Mouse (Mus musculus) heart, adult 18-20 months (tissue): ENCODE measurements around the gene Itpkc. TPM values are rescaled to one million over a fixed set of nuclear protein-coding genes. Genes with fewer than 3 reads are reported as not detected.
"Not testable (repeated sequence)": the region's sequence is repeated elsewhere in the genome, so short reads cannot be mapped to it uniquely, and the experiment has no call there.

Source experiments
- DNase-seq, 2 experiments: peaks; one replicate each; pipeline ENCODE4 v3.0.0; 2021 to 2022; ENCODE audit warnings: mixed read lengths in 1 of 2
- long read RNA-seq, 2 experiments: library from polyadenylated mRNA; stranded (forward); transcript quantifications; one replicate each; pipeline ENCODE4 v2.0.0; 2021
- total RNA-seq, 2 experiments: library from RNA; stranded (reverse); gene quantifications; 2 replicates each; pipeline ENCODE4 v1.2.3; 2021

Itpkc gene
- 1 to 10 TPM; 4.6 TPM for total RNA-seq
- long read RNA-seq, experiment 1, partial matches to known transcripts: 1 of 3 reads
- long read RNA-seq, experiment 1, other reads (novel, unspliced or antisense): 0 of 3 reads
- long read RNA-seq, experiment 2, partial matches to known transcripts: 1 of 3 reads
- long read RNA-seq, experiment 2, other reads (novel, unspliced or antisense): 1 of 3 reads

DNA sequence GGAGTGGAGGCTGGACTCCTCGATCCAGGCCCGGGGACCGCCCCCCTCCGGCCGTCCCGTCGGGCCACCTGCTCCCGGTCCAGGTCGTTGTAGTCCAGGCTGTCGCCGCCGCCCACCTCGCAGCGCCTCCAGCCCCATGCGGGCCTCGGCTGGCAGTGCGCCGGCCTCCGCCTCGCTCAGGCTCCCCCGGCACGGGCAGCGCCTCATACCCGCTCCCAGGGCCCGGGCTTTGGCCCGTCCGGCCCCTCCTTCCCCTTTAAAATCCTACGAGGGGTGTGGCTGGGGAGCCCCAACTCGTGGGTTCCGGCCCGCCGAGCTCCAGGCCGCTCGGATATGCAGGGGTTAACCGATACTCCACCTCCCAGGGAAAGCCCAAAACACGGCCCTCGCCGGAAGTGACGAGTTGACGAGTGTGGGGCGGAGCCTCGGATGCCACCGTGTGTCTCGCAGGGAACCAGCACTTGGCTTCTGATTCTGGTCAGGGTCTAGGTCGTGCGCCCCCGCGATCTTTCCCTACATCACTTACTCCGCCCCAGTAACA, at the start of gene Itpkc:
Gene Itpkc, minus strand, starts transcription at position 381 of the 541 bp plus-strand sequence.
- DNase-seq: peak; percentile 95 to 96

DNA sequence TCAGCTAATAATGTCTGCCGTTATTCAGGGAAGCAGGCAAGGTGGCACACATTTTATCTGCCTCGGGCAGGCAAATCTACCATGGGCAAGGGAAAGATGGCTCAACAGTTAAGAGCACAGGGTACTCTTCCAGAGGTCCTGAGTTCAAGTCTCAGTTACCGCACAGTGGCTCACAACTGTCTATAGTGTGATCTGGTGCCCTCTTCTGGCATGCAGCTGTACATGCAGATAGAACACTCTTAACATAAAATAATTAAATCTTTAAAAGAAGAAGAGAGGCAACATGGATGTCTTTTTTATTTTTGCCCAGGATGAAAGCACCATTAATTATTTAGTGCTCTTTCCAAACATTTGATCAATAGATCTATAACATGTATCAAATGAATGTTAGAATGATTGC, 48.7 kb upstream of the Itpkc start:
- no peak for DNase-seq

DNA sequence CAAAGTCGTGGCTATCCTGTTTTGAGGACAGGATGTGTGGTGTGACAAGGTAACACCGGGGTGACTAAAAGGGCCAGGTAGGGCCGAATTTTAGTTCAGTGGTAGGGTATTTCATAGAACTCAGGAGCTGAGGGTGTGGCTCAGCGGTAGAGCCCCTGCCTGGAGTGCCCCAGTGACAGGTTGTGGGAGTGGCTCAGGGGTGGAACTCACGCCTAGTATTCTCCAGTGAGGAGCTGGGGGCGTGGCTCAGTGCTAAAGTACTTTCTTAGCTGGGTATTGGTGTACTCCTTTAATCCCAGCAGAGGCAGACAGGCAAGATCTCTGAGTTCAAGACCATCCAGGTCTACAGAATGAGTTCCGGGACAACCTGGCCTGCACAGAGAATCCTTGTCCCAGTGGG, 47.6 kb upstream of the Itpkc start:
- DNase-seq: no peak

DNA sequence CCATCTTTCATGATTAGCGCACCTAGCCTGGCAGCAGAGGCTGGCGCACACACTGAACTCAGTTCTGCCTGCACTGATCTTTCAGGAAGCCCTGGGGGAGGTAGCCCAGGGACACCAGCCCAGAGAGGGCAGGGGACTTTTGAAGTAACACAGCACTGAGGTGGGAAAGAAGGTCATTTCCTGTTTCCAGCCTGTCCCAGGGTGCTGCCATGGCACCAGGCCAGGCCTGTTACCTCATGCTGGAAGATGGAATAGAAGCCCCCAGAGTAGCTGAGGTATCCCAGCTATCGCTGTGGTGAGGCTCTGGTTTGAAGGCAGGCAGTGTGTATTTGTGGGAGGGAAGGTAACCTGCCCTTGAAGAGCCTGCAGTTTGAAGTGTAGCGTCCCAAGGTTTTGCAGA, 46.5 kb upstream of the Itpkc start:
- no peak for DNase-seq

DNA sequence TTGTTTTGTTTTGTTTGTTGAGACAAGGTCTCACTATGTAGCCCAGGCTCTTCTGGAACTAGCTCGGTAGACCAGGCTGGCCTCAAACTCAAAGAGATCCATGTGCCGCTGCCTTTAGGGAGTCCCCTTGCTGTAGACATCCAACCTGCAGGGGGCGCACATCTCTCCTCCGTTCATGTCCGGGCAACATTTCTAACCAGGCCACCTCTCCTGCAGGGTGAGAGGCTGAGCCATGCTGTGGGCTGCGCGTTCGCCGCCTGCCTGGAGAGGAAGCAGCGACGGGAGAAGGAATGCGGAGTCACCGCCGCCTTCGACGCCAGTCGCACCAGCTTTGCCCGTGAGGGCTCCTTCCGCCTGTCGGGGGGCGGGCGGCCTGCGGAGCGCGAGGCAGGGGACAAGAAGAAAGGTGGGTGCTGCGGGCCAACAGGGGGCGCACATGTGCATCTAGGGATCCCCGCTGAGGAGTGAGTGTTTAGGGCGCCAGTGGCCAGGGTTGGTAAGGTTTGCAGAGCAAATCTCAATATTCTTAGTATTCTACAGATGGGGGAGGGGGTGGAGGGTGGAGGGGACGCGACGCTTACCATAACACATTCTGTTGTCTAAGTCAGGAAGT, 45.4 kb upstream of the Itpkc start:
- DNase-seq: peak in 1 of 2 experiments; percentile 38

DNA sequence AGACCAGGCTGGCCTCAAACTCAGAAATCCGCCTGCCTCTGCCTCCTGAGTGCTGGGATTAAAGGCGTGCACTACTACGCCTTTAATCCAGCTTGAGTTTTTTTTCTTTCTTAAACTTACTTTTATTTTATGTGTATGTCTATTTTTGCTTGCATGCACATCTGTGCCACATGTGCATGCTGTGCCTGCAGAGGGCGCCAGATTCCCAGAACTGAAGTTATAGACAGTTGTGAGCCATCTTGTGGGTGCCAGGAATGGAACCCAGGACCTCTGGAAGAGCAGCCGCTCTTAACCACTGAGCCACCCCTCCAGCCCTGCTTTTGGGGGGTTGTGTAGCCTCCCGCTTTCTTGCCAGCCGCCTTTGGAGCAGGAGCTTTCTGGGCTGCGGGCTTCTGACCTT, 43.0 kb upstream of the Itpkc start:
- no peak for DNase-seq

DNA sequence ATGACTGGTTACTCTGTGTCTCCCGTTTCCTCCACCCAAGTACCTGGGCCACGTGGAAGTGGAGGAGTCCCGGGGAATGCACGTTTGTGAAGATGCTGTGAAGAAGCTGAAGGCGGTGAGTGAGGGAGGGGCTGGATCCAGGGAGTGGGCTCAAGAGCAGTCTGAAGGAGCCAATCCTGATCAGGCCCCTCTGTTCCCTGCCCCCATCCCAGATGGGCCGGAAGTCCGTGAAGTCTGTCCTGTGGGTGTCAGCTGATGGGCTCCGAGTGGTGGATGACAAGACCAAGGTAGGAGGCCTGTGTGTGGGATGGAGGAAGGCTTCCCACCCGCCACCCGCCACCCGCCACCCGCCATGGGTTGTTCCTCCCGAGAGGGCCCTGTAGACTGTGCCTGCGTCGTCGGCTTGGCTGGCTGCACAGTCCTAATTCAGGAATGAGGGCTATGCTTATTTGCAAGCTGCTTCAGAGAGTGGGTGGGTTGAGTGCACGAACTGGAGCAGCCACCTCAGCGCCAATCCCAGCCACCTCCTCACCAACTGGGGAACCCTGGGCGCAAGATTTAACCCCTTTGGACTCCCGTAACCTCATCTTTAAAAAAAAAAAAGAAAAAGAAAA, 38.2 kb upstream of the Itpkc start:
- no peak for DNase-seq

DNA sequence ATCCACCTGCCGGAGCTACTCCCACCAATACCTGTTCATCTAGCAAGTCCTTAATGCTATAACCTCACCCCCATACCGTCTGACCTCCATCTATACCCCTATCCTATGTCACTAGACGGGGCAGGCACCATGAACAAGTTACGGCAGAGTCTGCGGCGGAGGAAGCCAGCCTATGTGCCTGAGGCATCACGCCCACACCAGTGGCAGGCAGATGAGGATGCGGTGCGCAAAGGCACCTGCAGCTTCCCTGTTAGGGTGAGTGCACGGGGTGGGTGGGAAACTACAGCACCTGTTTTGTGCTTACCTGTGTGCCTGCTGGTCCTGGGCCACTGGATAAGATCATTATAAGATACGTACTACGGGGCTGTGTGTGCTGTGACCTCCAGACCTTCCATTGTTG, 36.3 kb upstream of the Itpkc start:
- DNase-seq: no peak

DNA sequence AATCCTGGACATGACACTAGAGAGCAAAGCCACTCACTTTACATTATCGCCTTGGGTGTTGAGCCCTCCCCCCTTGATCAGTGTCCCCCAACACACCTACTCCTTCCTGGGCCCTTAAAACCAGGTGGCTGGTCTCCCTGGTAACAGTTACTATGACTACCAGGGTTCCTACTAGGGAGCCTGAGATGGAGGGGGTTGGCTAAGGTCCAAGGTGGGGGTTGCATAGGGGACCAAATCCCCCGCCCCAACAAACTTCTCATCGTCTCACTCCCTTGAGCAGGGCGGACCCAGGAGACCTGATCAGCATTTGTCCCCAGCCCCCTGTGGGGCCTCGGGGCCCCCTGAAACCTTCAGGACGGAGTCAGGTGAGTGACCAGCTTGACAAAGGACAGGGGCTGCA, 33.4 kb upstream of the Itpkc start:
- no peak for DNase-seq

DNA sequence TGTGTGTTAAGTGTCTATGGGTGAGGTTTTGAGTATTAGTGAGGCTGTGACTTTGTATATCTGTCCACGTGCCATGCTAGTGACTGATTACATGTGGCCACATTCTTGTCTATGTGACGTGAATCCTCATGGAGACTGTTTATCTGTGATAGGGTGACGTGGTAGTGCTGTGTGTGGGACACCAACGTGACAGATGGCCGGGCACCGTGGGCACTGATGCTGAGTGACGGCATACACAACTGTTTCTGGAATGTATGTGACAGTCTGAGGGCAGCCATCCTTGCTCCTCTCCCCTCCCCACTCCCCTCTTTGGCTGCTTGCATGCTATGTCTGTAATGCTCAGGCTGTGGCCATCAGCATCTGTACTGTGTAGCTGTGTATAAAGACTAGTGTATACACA, 32.4 kb upstream of the Itpkc start:
- no peak for DNase-seq

DNA sequence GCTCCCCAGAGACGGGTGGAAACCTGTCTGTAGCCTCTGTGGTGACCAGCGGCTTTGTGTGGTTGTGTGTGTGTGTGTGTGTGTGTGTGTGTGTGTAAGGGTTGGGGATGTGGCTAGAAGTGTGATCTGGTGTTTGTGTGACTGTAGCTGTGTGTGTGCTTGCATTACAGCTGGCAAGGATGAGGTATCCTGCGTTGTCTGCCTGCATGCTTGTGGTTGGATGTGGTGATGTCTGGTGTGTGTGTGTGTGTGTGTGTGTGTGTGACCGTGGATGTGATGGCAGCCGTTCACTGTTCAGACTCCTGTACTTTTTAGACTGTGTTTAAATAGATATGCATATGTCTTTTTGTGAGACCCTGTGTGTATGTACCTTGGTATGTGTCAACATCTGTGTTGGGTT, 31.3 kb upstream of the Itpkc start:
- no peak for DNase-seq

DNA sequence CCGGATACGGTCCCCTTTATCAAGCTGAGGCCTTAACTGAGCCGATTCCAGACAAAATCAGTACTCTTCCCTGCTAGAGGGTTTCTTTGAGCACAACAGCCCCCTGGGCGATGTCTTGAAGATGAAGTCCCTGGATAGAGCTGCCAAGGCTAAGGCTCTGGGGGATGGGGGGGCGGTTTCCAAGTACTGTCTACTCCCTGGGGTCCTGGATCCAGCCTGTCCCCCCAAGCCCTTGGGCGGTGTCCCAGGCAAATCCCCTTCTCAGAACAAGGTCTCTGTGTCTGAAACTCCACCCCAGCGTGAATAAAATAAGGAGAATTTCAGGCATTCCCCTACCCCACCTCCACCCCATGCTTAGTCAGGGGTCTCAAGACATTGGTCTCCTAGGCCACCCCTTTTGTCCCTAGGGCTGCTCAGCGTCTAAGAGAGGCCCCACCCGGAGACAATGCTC, 30.8 kb upstream of the Itpkc start:
- DNase-seq: peak in 1 of 2 experiments; percentile 49

DNA sequence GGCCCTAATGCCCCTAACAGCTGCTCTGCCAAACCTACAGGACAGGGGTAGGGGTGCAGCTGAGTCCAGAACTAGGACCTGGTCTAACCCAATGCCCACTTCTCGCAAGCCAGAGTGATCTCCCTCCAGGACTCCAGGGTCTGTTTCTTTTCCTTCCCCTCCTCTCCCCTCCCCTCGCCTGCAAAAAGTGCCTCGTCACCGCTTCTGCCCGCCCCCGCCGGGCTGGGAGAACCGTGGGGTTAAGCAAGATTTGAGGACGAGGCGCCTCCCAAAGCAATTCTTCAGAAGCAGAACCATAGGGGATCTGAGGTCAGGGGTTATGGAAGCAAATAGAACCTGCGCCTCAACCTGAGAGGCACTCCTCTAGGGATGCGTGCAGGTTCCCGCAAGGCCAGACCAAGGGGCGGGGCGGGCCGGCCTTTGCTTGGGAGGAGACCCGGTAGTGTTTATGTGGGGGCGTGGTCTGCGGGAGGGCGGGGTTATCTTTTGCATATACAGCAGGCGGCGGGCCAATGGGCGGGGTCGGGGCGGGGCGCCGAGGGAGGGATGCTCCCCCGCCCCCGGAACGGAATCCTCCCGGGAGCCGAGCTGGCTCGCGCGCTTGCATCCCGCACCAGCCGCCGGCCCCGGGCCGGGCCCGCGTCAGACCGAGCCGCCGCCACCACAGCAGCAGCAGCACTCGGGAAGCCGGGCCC, 29.9 kb upstream of the Itpkc start, which contains the start of gene Numbl:
Gene Numbl, plus strand, starts transcription at position 229 of the 695 bp plus-strand sequence.
- DNase-seq: peak; percentile 93 to 96

DNA sequence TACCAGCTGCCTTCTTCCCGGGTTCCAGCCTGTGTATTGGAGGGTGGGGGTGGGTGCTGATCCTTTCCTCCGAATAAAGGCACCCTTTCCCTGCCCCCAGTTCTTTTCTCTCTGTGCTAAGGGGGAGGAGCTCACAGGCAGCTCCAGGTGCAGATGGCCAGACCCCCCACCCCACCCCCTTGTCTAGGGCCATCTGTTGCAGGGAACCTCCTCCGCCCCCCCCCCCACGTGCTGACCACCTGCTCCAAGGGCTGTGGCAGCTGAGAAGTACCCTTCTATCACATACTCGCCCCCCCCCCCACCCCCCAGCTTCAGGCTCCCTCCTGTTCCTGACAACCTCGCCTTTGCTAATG, 29.4 kb upstream of the Itpkc start:
- no peak for DNase-seq

DNA sequence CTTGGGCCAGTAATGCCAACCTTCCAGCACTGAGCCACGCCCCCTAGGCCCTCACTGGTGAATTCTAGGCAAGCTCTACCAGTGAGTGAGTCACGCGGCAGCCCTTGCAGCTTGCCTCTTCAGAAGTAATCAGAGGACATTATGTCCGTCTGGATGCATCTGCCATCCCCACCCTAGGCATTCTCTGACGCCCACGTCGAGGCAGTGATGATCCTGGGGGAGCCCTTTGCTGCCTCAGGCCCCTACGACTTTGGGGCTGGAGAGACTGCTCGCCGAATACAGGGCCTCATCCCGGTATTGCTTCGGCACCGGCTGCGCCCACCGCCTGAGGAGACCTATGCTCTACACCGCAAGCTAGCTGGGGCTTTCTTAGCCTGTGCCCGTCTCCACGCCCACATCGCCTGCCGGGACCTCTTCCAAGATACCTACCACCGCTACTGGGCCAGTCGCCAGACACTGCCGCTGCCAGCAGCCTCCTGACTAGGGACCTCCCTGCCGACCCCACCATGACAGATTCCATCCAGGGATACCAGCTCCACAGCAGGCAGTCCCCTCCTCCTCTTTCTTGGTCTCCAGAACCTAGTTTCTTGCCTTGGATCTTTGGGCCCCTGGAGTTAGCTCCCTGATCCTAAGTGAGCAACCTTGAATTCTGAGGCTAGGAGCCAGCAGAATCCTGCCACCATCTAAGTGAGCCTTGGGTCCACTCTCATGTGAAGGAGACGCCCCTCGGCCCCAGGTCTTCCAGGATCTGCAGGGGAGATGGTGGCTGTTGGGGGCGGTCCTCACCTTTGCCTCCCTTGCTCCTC, 28.8 kb upstream of the Itpkc start:
- DNase-seq: peak; percentile 47 to 64

DNA sequence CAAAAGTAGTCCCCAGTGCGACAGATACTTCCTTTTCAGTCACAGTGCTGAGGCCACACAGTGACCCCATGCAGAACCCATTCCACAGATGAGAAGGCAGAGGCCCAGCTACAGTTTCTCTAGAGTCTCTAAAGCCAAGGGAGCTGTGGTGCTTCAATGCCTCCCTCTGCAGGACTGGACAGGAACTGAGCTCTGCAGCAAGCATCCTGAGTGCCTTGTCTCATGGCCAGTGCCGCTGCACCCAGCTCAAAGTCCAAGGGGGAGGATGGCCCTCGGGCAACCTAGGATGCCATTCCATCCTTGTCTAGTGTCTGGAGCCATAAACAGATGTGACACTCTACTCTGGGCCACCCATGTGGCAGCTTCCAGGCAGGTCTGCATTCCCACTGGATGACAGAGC, 27.3 kb upstream of the Itpkc start:
- DNase-seq: peak in 1 of 2 experiments; percentile 33

DNA sequence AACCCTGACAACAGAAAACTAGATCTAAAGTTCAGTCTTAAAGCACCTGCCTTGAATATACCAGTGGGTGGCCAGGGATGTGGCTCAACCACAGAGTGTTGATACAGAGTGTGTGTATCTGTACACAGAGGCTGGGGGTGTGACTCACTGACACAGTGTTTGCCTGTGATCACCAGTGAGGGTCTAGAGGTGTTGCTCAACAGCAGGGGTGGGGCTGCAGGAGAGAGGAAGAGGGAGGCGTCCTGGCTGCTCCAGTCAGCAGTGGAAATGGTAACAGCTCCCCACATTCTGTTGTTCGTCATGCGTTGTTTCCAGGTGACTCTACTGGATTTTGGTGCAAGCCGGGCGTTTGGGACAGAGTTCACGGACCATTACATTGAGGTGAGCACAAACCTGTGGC, 23.5 kb upstream of the Itpkc start:
- no peak for DNase-seq

DNA sequence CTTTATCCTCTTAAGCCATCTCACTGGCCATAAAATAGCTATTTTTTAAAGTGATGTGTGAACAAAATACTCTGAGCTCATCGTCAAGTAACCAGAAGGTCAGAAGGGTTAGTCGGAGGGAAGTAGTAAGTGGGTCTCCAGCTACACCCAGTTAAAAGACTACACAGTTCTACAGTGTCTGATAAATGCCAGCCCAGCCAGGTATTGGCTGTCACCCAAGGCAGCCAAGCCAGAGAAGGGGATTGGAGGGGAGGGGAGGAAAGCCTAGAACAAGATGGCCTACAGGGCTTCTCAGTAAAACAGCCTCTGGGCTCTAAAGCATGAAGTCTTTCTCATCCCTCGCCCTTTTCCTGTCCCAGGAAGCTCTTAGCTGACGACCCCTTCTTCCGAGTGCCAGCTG, 21.5 kb upstream of the Itpkc start:
- no peak for DNase-seq

DNA sequence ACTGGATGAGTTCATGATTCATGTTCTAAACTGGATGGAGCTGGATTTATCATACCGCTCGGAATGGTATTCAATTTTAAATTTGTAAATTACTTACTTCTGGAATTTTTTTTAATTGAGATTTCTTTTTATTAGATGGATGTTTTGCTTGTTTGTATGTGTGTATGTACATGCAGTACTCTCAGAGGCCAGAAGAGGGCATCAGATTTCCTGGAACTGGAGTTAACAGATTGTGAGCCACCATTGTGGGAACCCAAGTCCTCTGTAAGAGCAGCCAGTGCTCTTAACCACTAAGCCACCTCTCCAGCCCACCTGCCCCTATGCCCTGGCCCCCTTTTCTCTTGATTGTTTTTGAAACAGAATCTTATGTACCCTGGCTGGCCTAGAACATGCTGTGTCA, 20.7 kb upstream of the Itpkc start:
- DNase-seq: peak in 1 of 2 experiments; percentile 37

DNA sequence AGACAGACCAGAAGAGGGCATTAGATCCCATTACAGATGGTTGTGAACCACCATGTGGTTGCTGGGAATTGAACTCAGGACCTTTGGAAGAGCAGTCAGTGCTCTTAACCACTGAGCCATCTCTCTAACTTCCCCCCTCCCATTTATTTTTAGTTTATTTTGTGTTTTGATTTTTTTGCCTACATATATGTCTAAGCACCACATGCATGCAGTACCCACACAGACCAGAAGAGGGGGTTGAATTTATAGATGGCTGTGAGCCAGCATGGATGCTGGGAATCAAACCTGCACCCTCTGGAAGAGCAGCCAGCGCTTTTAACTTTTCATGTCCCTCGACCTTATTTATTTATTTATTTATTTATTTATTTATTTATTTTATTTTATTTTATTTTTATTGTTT, 15.6 kb upstream of the Itpkc start:
- not testable (repeated sequence) for DNase-seq

DNA sequence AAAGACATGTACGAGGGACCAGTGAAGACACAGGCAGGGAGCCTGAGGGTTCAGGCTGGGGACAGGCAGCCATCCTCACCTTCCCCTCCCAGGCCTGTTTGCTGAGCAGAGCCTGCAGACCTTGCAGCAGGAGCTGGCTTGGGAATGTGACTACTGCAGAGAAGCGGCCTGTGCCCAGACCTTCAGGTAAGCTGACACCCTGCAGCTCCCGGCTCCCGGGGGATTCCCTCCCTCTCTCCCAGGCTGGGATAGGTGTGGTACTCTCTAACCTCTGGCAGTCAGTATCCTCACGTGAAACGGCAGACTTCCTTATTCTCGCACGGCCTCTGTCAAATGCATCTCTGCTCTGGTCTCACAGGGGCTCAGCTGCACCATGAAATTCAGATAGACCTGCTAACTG, 14.8 kb upstream of the Itpkc start:
- DNase-seq: no peak

DNA sequence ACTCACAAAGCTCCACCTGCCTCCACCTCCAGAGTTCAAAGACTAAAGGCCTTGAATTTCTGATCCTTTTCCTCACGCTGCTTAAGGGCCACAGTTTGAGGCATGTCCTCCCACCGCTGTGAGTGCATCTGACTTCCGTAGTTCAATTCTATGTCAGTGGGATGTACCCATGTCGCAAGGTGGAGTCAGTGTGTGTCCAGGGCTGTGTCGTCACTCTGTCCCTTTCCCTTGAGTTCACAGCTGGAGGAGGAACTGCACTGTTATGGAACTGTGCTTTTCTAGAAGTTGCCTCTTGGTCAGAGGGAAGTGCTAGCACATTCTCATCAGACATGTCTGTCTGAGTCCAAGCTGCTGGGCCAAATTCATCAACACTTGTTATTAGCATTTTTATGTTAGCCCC, 10.1 kb upstream of the Itpkc start:
- DNase-seq: peak in 1 of 2 experiments; percentile 41
